Mouse (Mus musculus): Measurements from ENCODE around the gene Hspa4. TPM values are rescaled to one million over a fixed set of nuclear protein-coding genes. Genes with fewer than 3 reads are reported as not detected.
"Not testable (repeated sequence)": the region's sequence is repeated elsewhere in the genome, so short reads cannot be mapped to it uniquely, and the experiment has no call there.

Gene Hspa4
- total RNA-seq, 4 experiments from 2014 or later: 68.4 to 86.4 (median 78.9) TPM

DNA sequence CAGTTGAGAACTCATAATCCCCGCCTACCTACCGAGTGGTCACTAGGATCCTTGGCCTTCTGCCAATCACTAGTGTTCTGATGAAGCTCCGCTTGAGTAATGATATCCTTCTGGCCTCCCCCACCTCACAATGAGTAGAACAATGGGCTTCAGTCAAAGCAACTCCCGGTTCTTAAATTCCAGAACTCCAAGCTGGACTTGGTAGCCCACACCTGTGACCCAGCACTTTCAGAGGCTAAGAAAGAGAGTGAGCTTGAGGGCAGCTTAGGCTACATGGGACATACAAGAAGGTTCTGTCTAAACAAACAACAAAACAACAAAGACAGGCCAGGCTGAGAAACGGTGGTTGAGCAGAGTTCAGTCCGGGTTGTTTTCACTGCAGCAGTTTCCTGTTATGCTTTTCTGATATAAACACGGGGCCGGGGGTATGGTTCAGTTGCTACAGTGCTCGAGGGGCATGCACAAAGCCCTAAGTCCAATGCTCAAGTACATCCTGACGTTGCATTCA lies 7.4 kb upstream of the Hspa4 start:
- DNase-seq (ENCODE audit: low spot score in 2 of 2): no peak

DNA sequence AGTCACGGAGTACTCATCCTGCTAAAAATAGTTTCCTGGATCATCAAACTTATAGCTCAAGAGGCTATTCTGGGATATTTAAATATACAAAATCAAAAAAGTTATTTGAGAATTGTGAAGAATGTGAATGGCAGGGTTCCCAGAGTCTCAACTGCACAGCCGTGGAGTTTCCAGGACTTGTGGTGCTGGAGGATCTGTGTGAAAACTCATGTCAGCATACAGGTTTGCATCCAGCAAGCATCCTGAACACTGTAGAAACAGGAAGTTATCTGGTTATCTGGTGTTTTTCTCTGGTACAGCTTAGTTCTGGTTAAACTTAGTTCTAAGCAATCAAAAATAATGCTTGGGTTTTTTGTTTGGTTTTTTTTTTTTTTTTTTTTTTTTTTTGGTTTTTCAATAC lies 6.7 kb upstream of the Hspa4 start:
- no peak for DNase-seq (ENCODE audit: low spot score in 2 of 2)

DNA sequence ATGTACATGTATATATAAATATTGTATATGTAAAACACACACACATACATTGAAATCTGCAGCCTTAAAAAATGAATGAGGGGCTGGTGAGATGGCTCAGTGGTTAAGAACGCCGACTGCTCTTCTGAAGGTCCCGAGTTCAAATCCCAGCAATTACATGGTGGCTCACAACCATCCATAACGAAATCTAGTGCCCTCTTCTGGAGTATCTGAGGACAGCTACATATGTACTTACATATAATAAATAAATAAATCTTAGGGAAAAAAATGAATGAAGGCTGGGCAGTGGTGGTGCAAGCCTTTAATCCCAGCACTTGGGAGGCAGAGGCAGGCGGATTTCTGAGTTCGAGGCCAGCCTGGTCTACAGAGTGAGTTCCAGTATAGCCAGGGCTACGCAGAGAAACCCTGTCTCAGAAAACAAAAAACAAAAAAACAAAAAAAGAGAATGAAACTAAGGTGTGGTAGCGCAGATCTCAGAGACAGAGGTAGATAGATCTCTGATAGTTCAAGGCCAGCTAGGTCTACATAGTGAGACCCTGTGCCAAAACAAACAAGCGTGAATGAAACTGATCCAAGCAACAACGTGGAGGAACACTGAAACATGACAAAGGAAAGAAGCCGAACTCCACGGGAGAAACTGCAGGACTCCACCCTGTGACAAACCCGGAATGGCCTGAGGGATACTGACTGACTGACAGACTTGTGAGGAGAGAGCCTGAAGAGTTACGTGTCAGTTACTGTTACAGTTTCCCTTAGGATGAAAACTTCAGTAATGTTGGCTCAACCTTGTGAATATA lies 4.0 kb upstream of the Hspa4 start:
- no peak for DNase-seq (ENCODE audit: low spot score in 2 of 2)

DNA sequence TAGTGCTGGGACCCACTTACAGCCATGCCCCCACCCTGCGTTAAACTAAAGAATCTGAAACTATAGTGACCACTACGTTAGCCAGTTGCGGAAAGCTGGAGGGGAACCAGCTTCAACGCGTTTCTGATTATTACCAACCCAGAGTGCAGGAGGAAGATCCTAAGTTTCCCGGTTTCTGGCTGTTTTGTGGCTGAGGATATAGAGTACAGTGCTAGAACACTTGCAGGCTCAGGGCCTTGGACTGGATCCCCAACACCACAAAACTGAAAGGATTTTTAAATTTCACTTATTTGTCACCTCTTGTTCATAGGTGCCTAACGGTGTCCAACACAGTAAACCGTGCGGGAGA lies 884 bp upstream of the Hspa4 start:
- DNase-seq (ENCODE audit: low spot score in 2 of 2): no peak

DNA sequence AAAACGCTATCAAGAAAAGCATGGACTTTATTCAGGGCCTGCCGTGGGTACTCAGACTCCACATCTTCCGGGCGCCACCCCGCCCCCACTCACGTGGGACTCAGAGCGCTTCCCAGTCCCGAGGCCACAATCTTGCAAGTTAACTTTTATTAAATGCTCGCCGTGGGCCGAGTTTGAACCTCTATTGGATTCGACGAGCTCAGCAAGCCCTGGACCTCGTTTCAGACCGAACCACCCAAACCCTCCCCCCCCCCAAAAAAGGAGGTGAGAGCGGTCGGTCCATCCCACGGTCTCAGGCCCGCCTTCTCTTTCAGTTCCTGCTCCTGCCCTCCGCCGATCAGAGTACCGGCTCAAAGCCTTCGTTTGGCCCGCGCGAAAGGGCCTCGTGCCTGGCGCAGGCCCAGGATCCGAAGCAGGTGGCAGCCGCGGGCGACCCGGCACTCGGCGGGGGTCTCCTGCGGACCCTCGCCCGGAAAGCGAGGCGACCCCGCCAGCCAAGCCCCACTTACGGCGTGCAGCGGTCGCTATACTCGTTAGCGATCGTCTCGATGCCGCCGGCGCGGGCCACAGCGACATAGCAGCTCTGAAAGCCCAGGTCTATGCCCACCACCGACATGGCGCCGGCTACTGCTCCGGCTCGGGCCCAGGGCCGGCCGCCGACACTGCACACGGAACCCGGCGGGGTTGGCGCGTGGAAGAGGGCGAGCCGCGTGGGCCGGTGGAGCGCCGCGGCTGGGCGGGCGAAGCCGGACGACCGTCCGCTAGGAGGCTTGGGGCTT lies 517 bp downstream of the Hspa4 start:
- peak; percentile 20 to 39 for DNase-seq (ENCODE audit: low spot score in 2 of 2)

DNA sequence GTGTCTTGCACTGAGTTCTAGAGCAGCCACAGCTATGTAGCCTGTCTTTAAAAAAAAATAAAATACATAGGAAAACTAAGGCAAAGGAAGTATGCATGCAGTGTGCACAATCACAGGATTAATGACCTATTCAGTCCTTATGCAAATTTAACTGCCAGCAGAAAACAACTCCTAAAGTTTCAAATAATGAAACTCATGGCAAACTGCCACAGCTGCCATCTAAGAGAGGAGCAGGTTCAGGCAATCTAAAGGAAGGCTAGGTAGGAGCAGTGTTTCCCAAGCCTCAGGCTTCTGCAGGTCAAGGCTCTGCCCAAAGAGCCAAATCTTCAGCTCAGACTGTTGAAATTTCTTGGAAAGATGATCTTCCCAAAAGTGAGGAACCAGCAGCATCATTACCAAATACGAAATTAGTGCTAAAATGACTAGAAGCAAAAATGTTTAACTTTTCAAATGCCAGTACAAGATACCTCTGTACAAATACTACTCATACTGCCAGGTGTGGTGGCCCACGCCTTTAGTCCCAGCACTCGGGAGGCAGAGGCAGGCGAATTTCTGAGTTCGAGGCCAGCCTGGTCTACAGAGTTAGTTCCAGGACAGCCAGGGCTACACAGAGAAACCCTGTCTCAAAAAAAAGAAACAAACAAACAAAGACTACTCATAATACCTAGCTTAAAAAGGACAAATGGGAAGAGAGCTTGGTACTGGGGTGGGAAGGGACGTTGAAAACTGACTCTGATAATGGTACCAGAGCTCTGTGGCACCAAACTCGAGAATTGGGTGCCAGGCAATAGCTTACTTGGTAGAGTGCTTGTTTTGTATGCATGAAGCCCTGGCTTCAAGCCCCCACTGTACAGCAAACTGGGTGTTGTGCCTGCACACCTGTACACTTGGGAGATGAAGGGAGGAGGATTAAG lies 2.1 kb downstream of the Hspa4 start:
- no peak for DNase-seq (ENCODE audit: low spot score in 2 of 2)

DNA sequence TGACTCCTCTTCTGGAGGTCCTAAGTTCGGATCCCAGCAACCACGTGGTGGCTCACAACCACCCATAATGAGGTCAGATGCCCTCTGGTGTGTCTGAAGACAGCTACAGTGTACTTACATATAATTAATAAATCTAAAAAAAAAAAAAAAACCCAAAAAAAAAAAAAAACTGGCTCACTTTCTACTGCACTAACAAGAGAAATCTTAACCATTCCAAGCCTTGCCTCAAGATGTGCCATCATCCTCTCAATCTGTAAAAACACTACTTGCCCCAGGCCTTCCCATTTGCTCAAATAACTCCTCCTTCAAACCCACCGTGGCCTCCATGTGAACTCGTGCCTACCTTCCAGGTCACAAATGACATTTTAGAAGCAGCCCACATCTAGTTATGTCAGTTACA lies 3.4 kb downstream of the Hspa4 start:
- no peak for DNase-seq (ENCODE audit: low spot score in 2 of 2)

DNA sequence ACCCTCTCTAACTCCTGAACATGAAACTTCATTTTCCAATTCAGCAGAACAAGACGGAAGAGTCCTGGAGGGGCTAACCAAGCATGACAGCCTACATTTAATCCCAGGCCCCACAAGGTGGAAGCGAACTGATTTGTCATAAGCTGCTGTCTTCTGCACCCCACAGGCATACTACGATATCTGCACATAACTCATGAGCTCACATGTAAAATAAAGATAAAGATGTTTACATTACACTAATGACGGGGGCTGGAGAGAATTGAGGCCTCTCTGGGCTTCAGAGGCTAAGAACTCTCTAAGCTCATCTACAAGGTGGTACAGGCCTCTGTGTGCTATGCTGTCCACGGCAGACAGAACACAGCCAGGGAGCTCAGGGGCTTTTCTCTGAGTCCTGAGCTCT lies 5.8 kb downstream of the Hspa4 start:
- DNase-seq (ENCODE audit: low spot score in 2 of 2): no peak

DNA sequence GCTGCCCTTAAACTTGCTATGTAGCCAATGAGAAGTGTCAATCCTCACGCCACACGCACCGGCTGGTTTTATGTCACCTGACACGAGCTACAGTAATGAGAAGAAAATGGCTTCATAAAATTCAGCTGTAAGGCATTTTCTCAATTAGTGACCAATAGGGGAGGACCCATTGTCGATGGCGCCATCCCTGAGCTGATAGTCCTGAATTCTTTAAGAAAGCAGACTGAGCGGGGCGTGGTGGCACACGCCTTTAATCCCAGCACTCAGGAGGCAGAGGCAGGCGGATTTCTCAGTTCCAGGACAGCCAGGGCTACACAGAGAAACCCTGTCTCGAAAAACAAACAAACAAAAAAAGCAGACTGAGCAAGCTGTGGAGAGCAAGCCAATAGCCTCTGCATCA lies 9.4 kb downstream of the Hspa4 start:
- DNase-seq (ENCODE audit: low spot score in 2 of 2): no peak

DNA sequence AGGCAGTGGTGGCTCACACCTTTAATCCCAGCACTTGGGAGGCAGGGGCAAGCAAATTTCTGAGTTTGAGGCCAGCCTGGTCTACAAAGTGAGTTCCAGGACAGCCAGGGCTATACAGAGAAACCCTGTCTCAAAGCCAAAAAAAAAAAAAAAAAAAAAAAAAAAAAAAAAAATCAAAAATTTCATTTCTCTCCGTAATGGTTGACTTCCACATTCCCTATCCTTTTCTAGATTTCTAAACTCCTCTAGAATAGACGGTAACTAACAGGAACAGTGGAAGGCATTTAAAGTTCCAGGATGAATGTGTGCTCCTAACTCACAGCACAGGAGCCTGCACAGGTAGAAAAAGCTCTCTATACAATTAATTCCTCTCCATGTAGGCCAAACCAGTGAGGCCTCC lies 10.1 kb downstream of the Hspa4 start:
- DNase-seq (ENCODE audit: low spot score in 2 of 2): not testable (repeated sequence)

DNA sequence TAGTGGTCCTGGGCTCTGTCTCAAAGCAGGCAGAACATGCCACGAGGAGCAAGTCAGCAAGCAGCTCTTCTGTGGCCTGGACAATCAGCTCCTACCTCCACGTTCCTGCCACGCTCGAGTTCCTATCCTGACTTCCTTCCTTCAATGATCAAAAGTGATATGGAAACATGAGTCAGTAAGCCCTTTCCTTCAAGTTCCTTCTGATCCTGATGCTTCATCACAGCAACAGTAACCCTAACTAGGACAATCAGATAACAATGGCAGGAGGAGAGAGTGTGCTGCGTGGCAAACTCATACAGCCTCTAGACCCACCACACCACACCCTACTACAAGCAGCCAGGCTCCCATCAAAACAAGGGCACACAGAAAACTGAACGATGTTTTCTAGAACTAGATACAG lies 14.4 kb downstream of the Hspa4 start:
- no peak for DNase-seq (ENCODE audit: low spot score in 2 of 2)

DNA sequence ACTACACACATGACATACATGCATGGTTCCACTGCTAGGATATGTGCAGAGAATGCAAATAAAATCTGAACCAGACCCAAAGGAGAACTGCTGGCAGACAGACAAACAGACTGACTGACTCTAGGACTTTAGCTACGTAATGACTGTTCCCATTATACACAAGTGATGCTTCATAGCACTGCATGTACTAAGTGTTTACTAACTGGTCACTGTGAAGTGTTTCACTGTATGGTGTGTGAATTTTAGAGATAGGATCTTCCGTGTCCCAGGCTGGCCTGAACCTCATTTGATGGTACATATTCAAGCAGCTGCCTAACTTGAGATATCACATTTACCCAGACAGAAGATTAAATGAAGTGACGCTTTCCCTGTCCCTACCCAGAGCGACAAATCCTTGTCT lies 21.8 kb downstream of the Hspa4 start:
- no peak for DNase-seq (ENCODE audit: low spot score in 2 of 2)

DNA sequence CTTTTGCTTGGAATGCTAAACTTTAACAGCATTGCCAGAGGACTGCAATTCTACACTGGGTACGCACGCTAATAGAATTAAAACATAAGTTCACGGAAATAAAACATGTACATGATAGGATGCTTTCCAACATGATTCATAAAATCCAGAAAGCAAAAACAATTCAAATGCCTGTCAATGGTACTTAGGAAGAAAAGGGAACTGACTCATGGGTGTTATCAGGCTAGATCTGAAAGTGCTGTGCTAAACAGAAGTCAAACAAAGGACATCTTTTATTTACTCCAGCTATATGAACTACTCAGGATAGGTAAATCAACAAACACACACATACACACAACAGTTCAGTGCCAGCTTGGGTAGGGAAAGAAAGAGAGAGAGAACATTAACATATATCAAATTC lies 24.9 kb downstream of the Hspa4 start:
- DNase-seq (ENCODE audit: low spot score in 2 of 2): no peak

DNA sequence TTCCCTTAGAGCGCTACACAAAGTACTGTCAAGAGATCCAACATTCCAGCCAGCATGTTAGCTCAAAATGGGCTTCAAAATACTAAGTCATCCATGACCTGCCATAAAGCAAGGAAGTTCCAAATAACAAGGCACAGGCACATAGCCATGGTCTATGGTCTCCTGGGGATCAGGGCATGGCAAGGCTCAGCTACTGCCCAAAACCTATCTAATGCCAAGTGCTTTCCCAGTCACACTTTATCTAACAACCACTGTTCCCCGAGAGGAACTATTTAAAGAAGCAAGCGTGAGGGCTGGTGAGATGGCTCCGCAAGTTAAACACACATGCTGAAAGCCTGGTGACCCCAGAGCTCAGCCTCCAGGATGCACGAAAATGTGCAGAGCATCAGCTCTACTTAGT lies 26.9 kb downstream of the Hspa4 start:
- no peak for DNase-seq (ENCODE audit: low spot score in 2 of 2)

DNA sequence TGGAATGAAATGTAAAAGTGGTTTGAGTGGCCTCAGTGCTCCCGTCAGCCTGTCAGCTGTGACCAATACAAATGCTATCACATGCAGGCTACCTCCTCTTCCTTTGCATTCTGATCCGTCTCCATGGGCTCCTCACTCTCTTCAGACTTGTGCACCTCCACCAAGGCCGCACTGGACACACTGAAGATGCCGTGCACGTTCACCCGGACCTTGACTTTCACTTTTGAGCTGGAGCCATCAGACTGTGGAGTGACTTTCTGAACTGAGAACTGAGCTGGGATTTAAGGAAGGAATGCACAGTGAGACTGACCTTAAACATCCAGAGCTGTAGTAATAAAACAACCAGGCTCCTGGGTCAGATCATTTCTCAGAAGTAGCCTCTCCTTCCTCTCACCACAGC lies 30.7 kb downstream of the Hspa4 start:
- DNase-seq (ENCODE audit: low spot score in 2 of 2): no peak

DNA sequence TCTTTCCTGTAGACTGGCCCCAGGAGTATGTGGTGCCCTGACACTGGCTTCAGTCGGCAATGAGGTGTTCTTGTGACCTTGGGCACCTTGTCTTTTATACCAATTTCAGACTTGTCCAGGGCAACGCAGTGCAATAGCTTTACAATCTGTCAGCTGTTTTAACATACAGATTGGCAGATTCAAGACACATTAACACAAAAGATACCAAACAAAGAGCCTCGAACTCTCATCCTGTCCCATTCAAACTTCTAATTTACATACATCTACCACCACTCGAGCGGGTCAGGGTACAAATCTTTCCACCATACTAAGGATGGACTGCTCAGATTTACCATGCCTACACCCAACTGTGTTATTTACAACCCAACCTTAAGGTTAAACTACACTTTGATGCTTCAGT lies 39.7 kb downstream of the Hspa4 start:
- no peak for DNase-seq (ENCODE audit: low spot score in 2 of 2)

DNA sequence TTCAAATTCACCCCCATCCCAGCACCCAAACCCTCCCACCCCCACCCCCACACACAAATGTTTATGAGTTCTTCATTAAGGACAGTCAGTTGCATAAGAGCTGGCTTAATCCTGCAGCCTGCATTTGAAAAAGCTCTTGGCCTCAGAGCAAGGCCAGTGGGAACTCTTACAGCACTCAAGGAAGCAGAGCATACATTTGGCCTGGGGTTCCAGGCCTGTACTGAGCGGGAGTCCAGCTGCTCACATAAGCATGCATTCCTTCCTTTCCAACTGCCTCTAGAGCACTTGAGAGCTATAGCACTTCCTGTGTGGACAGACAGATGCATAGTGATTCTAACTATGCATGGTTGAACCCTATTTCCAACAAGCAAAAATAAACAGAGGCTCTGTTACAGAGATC lies 40.2 kb downstream of the Hspa4 start:
- DNase-seq (ENCODE audit: low spot score in 2 of 2): no peak

DNA sequence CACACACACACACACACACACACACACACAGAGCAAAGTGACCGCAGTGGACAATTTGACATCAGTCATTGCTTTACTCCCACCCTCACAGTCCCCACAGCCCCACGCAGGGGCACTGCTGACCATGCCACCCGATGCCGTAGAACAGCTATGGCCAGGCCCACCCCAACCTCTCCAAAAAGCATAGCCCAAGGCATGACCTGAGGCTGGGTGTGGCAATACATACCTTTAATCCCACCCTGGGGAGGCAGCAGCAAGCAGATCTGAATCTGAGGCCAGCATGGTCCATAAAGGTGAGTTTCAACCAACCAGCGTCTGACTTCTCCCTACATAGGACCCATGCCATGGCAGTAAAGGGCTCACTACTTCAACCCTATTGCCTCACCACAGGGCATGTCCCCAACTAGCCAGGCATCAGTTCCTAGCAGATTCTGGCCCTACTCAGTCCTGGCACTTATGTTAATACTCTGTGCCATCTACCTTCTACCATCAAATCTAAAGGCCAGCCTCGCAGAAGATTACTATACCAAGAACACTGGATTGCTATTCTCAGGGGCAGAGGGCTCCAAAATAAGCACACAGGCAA lies 41.1 kb downstream of the Hspa4 start:
- no peak for DNase-seq (ENCODE audit: low spot score in 2 of 2)

DNA sequence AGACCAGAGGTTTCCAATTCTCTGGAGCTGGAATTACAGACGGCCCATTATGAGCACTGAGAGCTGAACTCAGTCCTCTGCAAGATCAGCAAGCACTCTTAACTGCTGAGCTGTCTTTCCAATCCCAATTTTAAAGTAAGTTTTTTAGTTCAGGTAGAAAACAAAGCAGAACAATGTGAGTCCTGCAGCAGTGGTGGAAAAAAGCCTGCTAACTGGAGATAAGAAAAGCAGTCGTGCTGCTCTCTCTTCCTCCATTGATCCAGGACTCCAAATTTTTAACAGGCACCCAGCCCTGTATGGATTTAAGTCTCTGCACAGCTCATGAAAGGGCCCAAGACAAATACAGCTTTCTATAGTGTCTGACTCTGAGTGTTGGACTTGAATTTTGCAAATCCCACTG lies 43.3 kb downstream of the Hspa4 start:
- DNase-seq (ENCODE audit: low spot score in 2 of 2): no peak

DNA sequence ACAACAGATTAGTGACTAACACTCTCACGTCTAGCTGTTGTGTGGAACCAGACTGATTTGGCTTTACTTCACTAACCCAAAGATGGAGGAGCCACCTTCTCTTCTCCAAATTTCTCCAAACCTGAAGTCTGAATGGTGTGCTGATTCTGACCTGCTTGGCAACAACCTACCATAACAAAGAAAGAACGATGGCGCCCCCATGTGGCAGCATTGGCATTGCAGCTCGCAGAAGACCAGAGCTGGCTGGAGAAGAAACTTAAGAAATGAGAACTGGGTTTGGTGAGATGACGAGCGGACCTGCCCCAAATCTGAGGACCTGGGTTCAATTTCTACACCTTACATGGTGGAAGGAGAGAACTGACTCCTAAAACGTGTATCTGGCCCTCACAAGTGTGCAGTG lies 45.3 kb downstream of the Hspa4 start:
- peak; percentile 53 to 67 for DNase-seq (ENCODE audit: low spot score in 2 of 2)

DNA sequence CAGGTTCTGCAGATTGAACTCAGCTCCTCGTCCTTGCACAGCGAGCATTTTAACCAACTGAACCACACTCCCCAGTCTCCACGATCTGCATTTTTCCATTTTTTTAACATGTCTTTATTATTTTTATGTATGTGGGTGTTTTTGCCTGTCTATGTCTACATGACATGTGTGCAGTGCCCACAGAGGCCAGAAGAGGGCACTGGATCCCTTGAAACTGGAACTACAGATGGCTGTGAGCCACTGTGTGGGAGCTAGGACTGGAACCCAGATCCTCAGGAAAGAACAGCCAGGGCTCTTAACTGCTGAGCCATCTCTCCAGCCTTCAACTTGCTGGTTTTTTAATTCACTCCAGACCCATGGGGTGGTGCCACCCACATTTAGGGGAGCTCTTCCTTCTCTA lies 45.8 kb downstream of the Hspa4 start:
- DNase-seq (ENCODE audit: low spot score in 2 of 2): no peak
